Mouse (Mus musculus): ENCODE results near the gene Maco1. TPM values are rescaled to one million over a fixed set of nuclear protein-coding genes. Genes with fewer than 3 reads are reported as not detected.
A peak's percentile ranks its signal among the peaks of the same experiment; 100 is the strongest.

The Maco1 gene
- polyA plus RNA-seq, 1 experiment from 2014 or later = 20.8 TPM

- WGBS = 0% methylated on average over 73 of the region's 80 CpGs
- H3K9ac ChIP-seq (ENCODE audit: low read length) = peak within 1 kb of the TSS; percentile 90
- H3K4me3 ChIP-seq (ENCODE audit: low read depth, low read length) = peak within 1 kb of the TSS; percentile 79
- peak; percentile 86 for DNase-seq (ENCODE audit: low spot score)
- H3K4me1 ChIP-seq (replicated peaks; ENCODE audit: control insufficient read depth, insufficient read depth) = peaks cover 7% of the 10 kb centered on the region; the same call in 1 of the 2 replicates
- H3K9me3 ChIP-seq (ENCODE audit: control insufficient read depth, low read length) = no peaks in the 10 kb centered on the region
- peak within 1 kb of the TSS; percentile 97 for H3K4me2 ChIP-seq (replicated peaks; ENCODE audit: low read depth)
- no peaks in the 10 kb centered on the region for H3K36me3 ChIP-seq (ENCODE audit: control insufficient read depth, insufficient read depth, low read length)
- ATAC-seq (ENCODE audit: low FRiP score, low TSS enrichment) = peak; percentile 80
- no peaks in the 10 kb centered on the region for H3K27me3 ChIP-seq (ENCODE audit: control insufficient read depth, insufficient read depth, low read length)
- TF ChIP-seq EP300 (optimal IDR thresholded peaks at IDR 0.05) = no peak
- no peak for TF ChIP-seq CTCF (IDR thresholded peaks at IDR 0.05; ENCODE audit: low read depth)
- H3K27ac ChIP-seq (replicated peaks) = peak within 1 kb of the TSS; percentile 90
These were observed 85.5 kb downstream of the Maco1 start, which contains the start of gene Ldlrap1 for GRCm38 (mm10) chr4:134767426-134768225. TSS of gene Ldlrap1 (minus strand) at chr4:134768024.

GRCm38 (mm10) chr4:134766904-134767425, 86.2 kb downstream of the Maco1 start:
- H3K4me1 ChIP-seq (replicated peaks; ENCODE audit: control insufficient read depth, insufficient read depth) = peaks cover 10% of the 10 kb centered on the region; the same call in 1 of the 2 replicates
- H3K36me3 ChIP-seq (ENCODE audit: control insufficient read depth, insufficient read depth, low read length) = no peaks in the 10 kb centered on the region
- WGBS = 2% methylated on average over 23 of the region's 23 CpGs
- ATAC-seq (ENCODE audit: low FRiP score, low TSS enrichment) (peak; percentile 53), DNase-seq (ENCODE audit: low spot score) (peak; percentile 82)
- H3K27ac ChIP-seq (replicated peaks) = peak overlapping the region; percentile 90
- no peaks in the 10 kb centered on the region for H3K9me3 ChIP-seq (ENCODE audit: control insufficient read depth, low read length)
- no peak for TF ChIP-seq EP300 (optimal IDR thresholded peaks at IDR 0.05)
- TF ChIP-seq CTCF (IDR thresholded peaks at IDR 0.05; ENCODE audit: low read depth) = peak; percentile 49
- H3K9ac ChIP-seq (ENCODE audit: low read length) = peak overlapping the region; percentile 90
- peak overlapping the region; percentile 97 for H3K4me2 ChIP-seq (replicated peaks; ENCODE audit: low read depth)
- peak overlapping the region; percentile 79 for H3K4me3 ChIP-seq (ENCODE audit: low read depth, low read length)
- H3K27me3 ChIP-seq (ENCODE audit: control insufficient read depth, insufficient read depth, low read length) = no peaks in the 10 kb centered on the region

- H3K4me1 ChIP-seq (replicated peaks; ENCODE audit: control insufficient read depth, insufficient read depth) = peaks cover 10% of the 10 kb centered on the region; the same call in 1 of the 2 replicates
- TF ChIP-seq CTCF (IDR thresholded peaks at IDR 0.05; ENCODE audit: low read depth) (no peak), EP300 (optimal IDR thresholded peaks at IDR 0.05) (no peak)
- no peaks in the 10 kb centered on the region for H3K9me3 ChIP-seq (ENCODE audit: control insufficient read depth, low read length)
- 61% methylated on average over 6 of the region's 6 CpGs for whole genome bisulfite sequencing
- H3K4me2 ChIP-seq (replicated peaks; ENCODE audit: low read depth) = peak overlapping the region; percentile 97
- DNase-seq (ENCODE audit: low spot score) = no peak
- no peak for ATAC-seq (ENCODE audit: low FRiP score, low TSS enrichment)
- H3K9ac ChIP-seq (ENCODE audit: low read length) = peak overlapping the region; percentile 90; the same call in 1 of the 2 replicates
- H3K36me3 ChIP-seq (ENCODE audit: control insufficient read depth, insufficient read depth, low read length) = no peaks in the 10 kb centered on the region
- peak overlapping the region; percentile 79 for H3K4me3 ChIP-seq (ENCODE audit: low read depth, low read length)
- H3K27me3 ChIP-seq (ENCODE audit: control insufficient read depth, insufficient read depth, low read length) = no peaks in the 10 kb centered on the region
- 0 out of 2 replicates have a peak overlapping the region, but pooled peaks have one; percentile 90 for H3K27ac ChIP-seq (replicated peaks)
These were observed 86.9 kb downstream of the Maco1 start for GRCm38 (mm10) chr4:134766277-134766676.

- Histone ChIP-seq H3K27ac (replicated peaks) (0 out of 2 replicates have a peak overlapping the region, but pooled peaks have one; percentile 1), H3K27me3 (ENCODE audit: control insufficient read depth, insufficient read depth, low read length) (no peaks in the 10 kb centered on the region), H3K9ac (ENCODE audit: low read length) (no peak overlapping the region), H3K4me2 (replicated peaks; ENCODE audit: low read depth) (no peak overlapping the region), H3K4me1 (replicated peaks; ENCODE audit: control insufficient read depth, insufficient read depth) (peaks cover 19% of the 10 kb centered on the region), H3K4me3 (ENCODE audit: low read depth, low read length) (no peak overlapping the region), H3K9me3 (ENCODE audit: control insufficient read depth, low read length) (no peaks in the 10 kb centered on the region), H3K36me3 (ENCODE audit: control insufficient read depth, insufficient read depth, low read length) (no peaks in the 10 kb centered on the region)
- ATAC-seq (ENCODE audit: low FRiP score, low TSS enrichment) (no peak), DNase-seq (ENCODE audit: low spot score) (no peak)
- 41% methylated on average over 3 of the region's 3 CpGs for WGBS
- TF ChIP-seq EP300 (optimal IDR thresholded peaks at IDR 0.05) (no peak), CTCF (IDR thresholded peaks at IDR 0.05; ENCODE audit: low read depth) (no peak)
These were observed 88.8 kb downstream of the Maco1 start for GRCm38 (mm10) chr4:134764333-134764732.

GRCm38 (mm10) chr4:134762360-134762759, 90.8 kb downstream of the Maco1 start:
- no peak for DNase-seq (ENCODE audit: low spot score)
- peak overlapping the region; percentile 24; the same call in 1 of the 2 replicates for H3K9ac ChIP-seq (ENCODE audit: low read length)
- no peaks in the 10 kb centered on the region for H3K27me3 ChIP-seq (ENCODE audit: control insufficient read depth, insufficient read depth, low read length)
- H3K9me3 ChIP-seq (ENCODE audit: control insufficient read depth, low read length) = no peaks in the 10 kb centered on the region
- no peak overlapping the region for H3K4me2 ChIP-seq (replicated peaks; ENCODE audit: low read depth)
- 44% methylated on average over 6 of the region's 6 CpGs for WGBS
- TF ChIP-seq EP300 (optimal IDR thresholded peaks at IDR 0.05) = no peak
- no peak for TF ChIP-seq CTCF (IDR thresholded peaks at IDR 0.05; ENCODE audit: low read depth)
- no peak for ATAC-seq (ENCODE audit: low FRiP score, low TSS enrichment)
- H3K36me3 ChIP-seq (ENCODE audit: control insufficient read depth, insufficient read depth, low read length) = no peaks in the 10 kb centered on the region
- H3K4me3 ChIP-seq (ENCODE audit: low read depth, low read length) = no peak overlapping the region
- H3K27ac ChIP-seq (replicated peaks) = peak overlapping the region; percentile 53; the same call in 1 of the 2 replicates
- peaks cover 19% of the 10 kb centered on the region for H3K4me1 ChIP-seq (replicated peaks; ENCODE audit: control insufficient read depth, insufficient read depth)
